Mouse (Mus musculus): ENCODE results near the gene Myh6. TPM values are rescaled to one million over a fixed set of nuclear protein-coding genes. Genes with fewer than 3 reads are reported as not detected.
"Not testable (repeated sequence)": the region's sequence is repeated elsewhere in the genome, so short reads cannot be mapped to it uniquely, and the experiment has no call there.

Gene Myh6
- total RNA-seq (2014; fragmentation: Nextera tagmentation): not detected in 2 replicates
- not detected in 2 replicates for total RNA-seq (2017)

GRCm38 (mm10) chr14:54966320-54966977 is at the start of gene Myh6:
Myh6 (minus strand) TSS chr14:54966927.
- ATAC-seq (replicated peaks; ENCODE audit: low FRiP score, low TSS enrichment, poor library complexity, severe bottlenecking): no peak

- peak; percentile 34; the same call in 1 of the 2 replicates for ATAC-seq (replicated peaks; ENCODE audit: low FRiP score, low TSS enrichment, poor library complexity, severe bottlenecking)
These were observed 49.0 kb upstream of the Myh6 start for GRCm38 (mm10) chr14:55015767-55016111.

GRCm38 (mm10) chr14:55014991-55015766 is 48.5 kb upstream of the Myh6 start, which contains the start of gene Ngdn:
Ngdn (plus strand) TSS chr14:55015454.
- peak; percentile 92 for ATAC-seq (replicated peaks; ENCODE audit: low FRiP score, low TSS enrichment, poor library complexity, severe bottlenecking)

- peak; percentile 38 for ATAC-seq (replicated peaks; ENCODE audit: low FRiP score, low TSS enrichment, poor library complexity, severe bottlenecking)
These were observed 47.9 kb upstream of the Myh6 start for GRCm38 (mm10) chr14:55014591-55014990.

GRCm38 (mm10) chr14:55011116-55011515 is 44.4 kb upstream of the Myh6 start:
- ATAC-seq (replicated peaks; ENCODE audit: low FRiP score, low TSS enrichment, poor library complexity, severe bottlenecking): no peak

- no peak for ATAC-seq (replicated peaks; ENCODE audit: low FRiP score, low TSS enrichment, poor library complexity, severe bottlenecking)
These were observed 41.7 kb upstream of the Myh6 start for GRCm38 (mm10) chr14:55008417-55008816.

- no peak for ATAC-seq (replicated peaks; ENCODE audit: low FRiP score, low TSS enrichment, poor library complexity, severe bottlenecking)
These were observed 40.6 kb upstream of the Myh6 start for GRCm38 (mm10) chr14:55007120-55007908.

GRCm38 (mm10) chr14:55006541-55006940 is 39.8 kb upstream of the Myh6 start:
- ATAC-seq (replicated peaks; ENCODE audit: low FRiP score, low TSS enrichment, poor library complexity, severe bottlenecking): no peak

GRCm38 (mm10) chr14:55005967-55006366 is 39.2 kb upstream of the Myh6 start:
- ATAC-seq (replicated peaks; ENCODE audit: low FRiP score, low TSS enrichment, poor library complexity, severe bottlenecking): no peak

GRCm38 (mm10) chr14:55005506-55005905 is 38.8 kb upstream of the Myh6 start:
- no peak for ATAC-seq (replicated peaks; ENCODE audit: low FRiP score, low TSS enrichment, poor library complexity, severe bottlenecking)

- peak; percentile 48; the same call in 1 of the 2 replicates for ATAC-seq (replicated peaks; ENCODE audit: low FRiP score, low TSS enrichment, poor library complexity, severe bottlenecking)
These were observed 37.4 kb upstream of the Myh6 start for GRCm38 (mm10) chr14:55003878-55004855.

- no peak for ATAC-seq (replicated peaks; ENCODE audit: low FRiP score, low TSS enrichment, poor library complexity, severe bottlenecking)
These were observed 36.0 kb upstream of the Myh6 start for GRCm38 (mm10) chr14:55002687-55003120.

- no peak for ATAC-seq (replicated peaks; ENCODE audit: low FRiP score, low TSS enrichment, poor library complexity, severe bottlenecking)
These were observed 35.4 kb upstream of the Myh6 start for GRCm38 (mm10) chr14:55001938-55002686.

GRCm38 (mm10) chr14:55001446-55001845 is 34.7 kb upstream of the Myh6 start:
- no peak for ATAC-seq (replicated peaks; ENCODE audit: low FRiP score, low TSS enrichment, poor library complexity, severe bottlenecking)

- no peak for ATAC-seq (replicated peaks; ENCODE audit: low FRiP score, low TSS enrichment, poor library complexity, severe bottlenecking)
These were observed 34.1 kb upstream of the Myh6 start for GRCm38 (mm10) chr14:55000814-55001213.

GRCm38 (mm10) chr14:54999868-55000267 is 33.1 kb upstream of the Myh6 start:
- not testable (repeated sequence) for ATAC-seq (replicated peaks; ENCODE audit: low FRiP score, low TSS enrichment, poor library complexity, severe bottlenecking)

- ATAC-seq (replicated peaks; ENCODE audit: low FRiP score, low TSS enrichment, poor library complexity, severe bottlenecking): no peak
These were observed 32.0 kb upstream of the Myh6 start for GRCm38 (mm10) chr14:54998680-54999079.

GRCm38 (mm10) chr14:54997297-54997696 is 30.6 kb upstream of the Myh6 start:
- no peak for ATAC-seq (replicated peaks; ENCODE audit: low FRiP score, low TSS enrichment, poor library complexity, severe bottlenecking)

All from megakaryocyte-erythroid progenitor cell, adult 5-6 weeks (primary cell).